Mouse (Mus musculus) embryo, embryonic 10.5 days (tissue): Measurements from ENCODE around the gene Olfr341.

Experiments used
- DNase-seq: peaks from one replicate; pipeline ENCODE4 v3.0.0-alpha.2; 2015; ENCODE audit warnings: low spot score

The Olfr341 gene

DNA sequence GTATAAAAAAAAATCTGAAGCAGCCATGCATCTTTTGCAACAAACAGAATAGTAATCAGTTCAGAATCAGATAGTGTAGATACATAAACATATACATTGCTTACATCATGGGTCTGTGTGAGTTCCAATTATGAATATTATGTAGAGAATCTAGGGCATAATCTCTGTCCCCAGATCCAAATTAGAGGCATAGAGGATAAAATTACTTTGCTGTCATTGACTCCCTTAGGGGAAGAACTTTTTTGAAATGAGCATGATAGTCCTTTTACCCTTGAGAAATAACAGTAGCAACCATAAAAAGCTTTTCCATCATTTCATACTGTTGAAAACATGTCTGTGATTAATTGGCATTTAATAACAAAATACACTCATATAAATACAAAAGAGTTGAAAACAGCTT lies at the start of gene Olfr341:
TSS of gene Olfr341 (minus strand) at position 101 of the 400 bp plus-strand sequence.
- no peak for DNase-seq

GRCm38 (mm10) chr2:36524698-36525097 lies 42.4 kb upstream of the Olfr341 start, which contains the start of gene Olfr342:
Gene Olfr342 (plus strand): TSS chr2:36524998.
- DNase-seq = no peak

DNA sequence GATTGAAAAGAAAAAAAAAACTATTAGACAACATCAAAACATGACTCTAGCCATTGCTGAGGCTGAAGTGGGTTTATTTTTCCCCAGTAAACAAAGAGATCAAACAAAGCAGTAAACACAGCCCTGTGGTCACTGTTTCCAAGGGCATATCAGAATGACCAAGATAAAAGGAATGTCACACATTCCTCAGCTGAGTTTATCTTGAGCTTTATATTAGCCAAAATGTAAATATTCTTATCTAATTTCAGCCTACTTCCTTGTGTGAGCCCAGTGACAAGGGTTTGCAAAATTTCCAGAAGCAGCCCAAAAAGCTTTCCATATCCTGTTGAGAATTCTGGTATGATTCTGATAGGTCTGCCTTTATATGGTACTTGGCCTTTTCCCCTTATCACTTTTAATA lies 8.6 kb downstream of the Olfr341 start:
- DNase-seq = no peak

- no peak for DNase-seq
Measured at GRCm38 (mm10) chr2:36452287-36452686, 30.0 kb downstream of the Olfr341 start, which contains the start of gene Olfr340. Gene Olfr340 (plus strand): TSS chr2:36452587.
